8 mouse cellular contexts compared by ENCODE assay signal in the genomic region with DNA sequence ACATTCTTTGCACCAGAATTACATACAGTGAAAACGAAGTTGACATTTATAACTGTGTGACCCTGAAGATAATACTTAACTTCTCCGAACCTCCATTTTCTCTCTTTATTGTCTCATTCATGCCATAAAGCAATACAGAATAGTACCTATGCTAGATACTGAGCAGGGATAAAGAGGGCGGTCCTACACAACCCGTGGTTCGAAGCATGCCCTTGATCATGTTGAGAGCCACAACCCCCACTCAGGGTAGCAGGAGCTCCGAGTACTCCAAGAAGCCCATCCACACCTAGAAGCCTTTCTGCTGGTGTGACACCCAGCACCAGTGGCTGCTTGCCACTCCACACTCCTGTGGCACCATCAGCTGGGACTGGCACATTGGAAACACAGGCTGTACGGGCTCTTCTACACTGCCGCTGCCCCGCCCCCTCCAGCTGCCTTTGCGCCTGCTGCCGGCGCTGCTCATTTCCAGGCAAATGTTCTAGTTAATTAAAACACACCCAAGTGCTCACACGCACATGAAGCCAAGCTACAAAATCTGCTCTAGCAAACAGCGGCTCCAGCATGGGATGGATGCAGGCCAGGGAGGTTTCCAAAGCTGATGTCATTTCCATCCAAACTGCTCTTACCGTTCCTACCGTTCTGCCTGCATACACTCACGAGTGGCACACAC.
DNase-seq lines count a peak whose midpoint lies in the region; ATAC-seq and TF ChIP-seq lines count a peak whose summit lies in the region.

No protein-coding gene starts in this region.

- H3K27ac ChIP-seq in layer of hippocampus, adult 2 months: no peak overlapping the region
- H3K27ac ChIP-seq in midbrain, embryonic 12.5 days (replicated peaks): peak overlapping the region; percentile 55

- H3K27me3 ChIP-seq in midbrain, embryonic 12.5 days: no peaks in the 10 kb centered on the region

- H3K4me2 ChIP-seq in midbrain, embryonic 12.5 days (replicated peaks): no peak overlapping the region

- peak; percentile 42 for DNase-seq in adrenal gland, postnatal 10 days
- no peak for DNase-seq in adrenal gland, adult 8-10 months
- DNase-seq in cerebellum, adult 8-10 months: peak; percentile 34
- DNase-seq in gastrocnemius, postnatal 10 days: peak; percentile 60
- DNase-seq in layer of hippocampus, adult 2 months (ENCODE audit: low spot score in 2 of 2): peak; percentile 86 to 88
- DNase-seq in urinary bladder, postnatal 25 days (ENCODE audit: low spot score): peak; percentile 52
- DNase-seq in ovary, postnatal 36 days (ENCODE audit: low spot score): no peak

- no peak for TF ChIP-seq CTCF in layer of hippocampus, adult 2 months (conservative IDR thresholded peaks at IDR 0.05)

- no peaks in the 10 kb centered on the region for H3K9me3 ChIP-seq in midbrain, embryonic 12.5 days

- H3K36me3 ChIP-seq in midbrain, embryonic 12.5 days: no peaks in the 10 kb centered on the region

- WGBS in midbrain, embryonic 12.5 days: 71% methylated on average over 17 of the region's 17 CpGs

- H3K4me1 ChIP-seq in midbrain, embryonic 12.5 days: peaks cover 36% of the 10 kb centered on the region

- H3K9ac ChIP-seq in midbrain, embryonic 12.5 days (replicated peaks): no peak overlapping the region

- ATAC-seq in midbrain, embryonic 12.5 days (ENCODE audit: low FRiP score, low read depth): peak; percentile 48; the same call in 1 of the 2 replicates

- no peak overlapping the region for H3K4me3 ChIP-seq in layer of hippocampus, adult 2 months
- H3K4me3 ChIP-seq in midbrain, embryonic 12.5 days: no peak overlapping the region

Comparison
In these comparisons a context has a peak if more than half of its experiments do, and no peak if none do; other contexts are left out.
1. DNase-seq: peak in adrenal gland, postnatal 10 days (single experiment), cerebellum, adult 8-10 months (single experiment), gastrocnemius, postnatal 10 days (single experiment), layer of hippocampus, adult 2 months (2 of 2) and urinary bladder, postnatal 25 days (single experiment); none in adrenal gland, adult 8-10 months (single experiment) and ovary, postnatal 36 days (single experiment).